Mouse (Mus musculus) MEL (cell line): ENCODE measurements around the gene Vmn2r41. TPM values are rescaled to one million over a fixed set of nuclear protein-coding genes. Genes with fewer than 3 reads are reported as not detected.
"Not testable (repeated sequence)": the region's sequence is repeated elsewhere in the genome, so short reads cannot be mapped to it uniquely, and the experiment has no call there.

ENCODE experiments used
- DNase-seq: peaks from one replicate; pipeline ENCODE4 v3.0.0; 2011; ENCODE audit warnings: low read depth, low spot score
- H3K27ac ChIP-seq: 2 replicates; pipeline ENCODE4 v1.5.1; 2012; ENCODE audit warnings: low read depth, mild to moderate bottlenecking, control low read depth, low read length, moderate library complexity; ENCODE audit not compliant: control insufficient read depth
- H3K27me3 ChIP-seq, 2 experiments: fragments of 150-350 bp in 1 of 2; sonication (generic) in 1 of 2; 2 replicates each; pipeline ENCODE4 v1.6.1; 2012; ENCODE audit warnings: low read length in 2 of 2, mild to moderate bottlenecking in 2 of 2, improper control_type of control experiment in 1 of 2, moderate library complexity in 1 of 2; ENCODE audit not compliant: insufficient read depth in 2 of 2, control insufficient read depth in 1 of 2
- H3K36me3 ChIP-seq, 2 experiments: 2 replicates each; pipeline ENCODE4 v1.6.1; 2012 to 2014; ENCODE audit warnings: low read length in 2 of 2, improper control_type of control experiment in 1 of 2, inconsistent platforms in 1 of 2, mild to moderate bottlenecking in 1 of 2; ENCODE audit not compliant: insufficient read depth in 2 of 2, control insufficient read depth in 1 of 2
- H3K4me1 ChIP-seq, 2 experiments: fragments of 150-350 bp in 1 of 2; sonication (generic) in 1 of 2; 2 replicates each; pipeline ENCODE4 v1.6.1; 2012; ENCODE audit warnings: low read length in 2 of 2, improper control_type of control experiment in 1 of 2, mild to moderate bottlenecking in 1 of 2; ENCODE audit not compliant: insufficient read depth in 2 of 2, control insufficient read depth in 1 of 2
- H3K4me3 ChIP-seq, 2 experiments: fragments of 150-350 bp in 1 of 2; sonication (generic) in 1 of 2; 2 replicates each; pipeline ENCODE4 v1.5.1; 2012; ENCODE audit warnings: low read depth in 2 of 2, low read length in 2 of 2, mild to moderate bottlenecking in 2 of 2, moderate library complexity in 2 of 2, control low read depth in 1 of 2, improper control_type of control experiment in 1 of 2; ENCODE audit not compliant: control insufficient read depth in 1 of 2, insufficient read depth in 1 of 2
- H3K79me2 ChIP-seq: 2 replicates; pipeline ENCODE4 v1.6.1; 2012; ENCODE audit warnings: mild to moderate bottlenecking, low read length, moderate library complexity; ENCODE audit not compliant: control insufficient read depth, poor library complexity, insufficient read depth
- H3K9ac ChIP-seq: 2 replicates; pipeline ENCODE4 v1.6.1; 2012; ENCODE audit warnings: low read depth, mild to moderate bottlenecking, control low read depth, low read length, moderate library complexity; ENCODE audit not compliant: control insufficient read depth, poor library complexity, severe bottlenecking
- H3K9me3 ChIP-seq: fragments of 150-350 bp; sonication (generic); replicated peaks from 2 replicates; pipeline ENCODE4 v1.6.1; 2012; ENCODE audit warnings: mild to moderate bottlenecking, low read length, improper control_type of control experiment, moderate library complexity; ENCODE audit not compliant: insufficient read depth
- ELF1 ChIP-seq: IDR thresholded peaks from 2 replicates; pipeline ENCODE4 v1.6.1; 2014; ENCODE audit warnings: low read depth, mild to moderate bottlenecking, inconsistent platforms, low read length, improper control_type of control experiment, moderate library complexity
- HCFC1 ChIP-seq: IDR thresholded peaks from 2 replicates; pipeline ENCODE4 v1.6.1; 2012; ENCODE audit warnings: low read depth, mild to moderate bottlenecking, inconsistent platforms, low read length, improper control_type of control experiment, moderate library complexity
- polyA plus RNA-seq, 2 experiments: library from polyadenylated mRNA; stranded (reverse) in 1 of 2; unstranded in 1 of 2; fragments of >175 nt in 1 of 2; fragments of >200 nt in 1 of 2; gene quantifications; 2 replicates each; pipeline versions ENCODE4 v1.2.1 to v1.2.4; 2012; ENCODE audit warnings: low replicate concordance in 2 of 2, low read depth in 1 of 2; ENCODE audit not compliant: insufficient read length in 2 of 2, insufficient read depth in 1 of 2, missing spikeins in 1 of 2
- total RNA-seq: library from RNA; depleted of rRNA; stranded (reverse); fragments of 300-350 nt; gene quantifications from 2 replicates; pipeline ENCODE4 v1.2.3, GENCODE M21; 2012; rRNA removed

Vmn2r41 gene
- total RNA-seq (not detected in 2 replicates), polyA plus RNA-seq (not detected)

DNA sequence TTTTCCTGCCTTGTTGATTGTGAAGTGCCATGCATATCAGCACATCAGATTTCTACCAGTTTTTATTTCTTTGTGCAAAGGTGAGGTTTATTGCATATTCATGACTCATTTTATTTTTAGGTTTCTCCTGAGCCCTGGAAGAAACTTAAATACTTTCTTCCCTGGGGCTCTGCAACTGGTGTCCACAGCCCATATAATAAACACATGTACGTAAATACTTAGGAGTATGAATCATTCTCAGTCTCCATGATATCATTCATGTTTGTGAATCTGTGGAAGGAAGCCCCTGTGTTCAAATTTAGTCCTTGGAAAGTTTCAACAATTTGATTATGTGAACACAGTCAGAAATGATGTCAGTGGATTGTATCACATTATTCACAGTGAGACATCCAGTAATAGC is at the start of gene Vmn2r41:
TSS of gene Vmn2r41 (minus strand) at position 101 of the 400 bp plus-strand sequence.
- H3K27ac ChIP-seq, H3K36me3 ChIP-seq, DNase-seq, H3K4me3 ChIP-seq, H3K9ac ChIP-seq, H3K79me2 ChIP-seq, H3K4me1 ChIP-seq, H3K27me3 ChIP-seq, H3K9me3 ChIP-seq: not testable (repeated sequence)

DNA sequence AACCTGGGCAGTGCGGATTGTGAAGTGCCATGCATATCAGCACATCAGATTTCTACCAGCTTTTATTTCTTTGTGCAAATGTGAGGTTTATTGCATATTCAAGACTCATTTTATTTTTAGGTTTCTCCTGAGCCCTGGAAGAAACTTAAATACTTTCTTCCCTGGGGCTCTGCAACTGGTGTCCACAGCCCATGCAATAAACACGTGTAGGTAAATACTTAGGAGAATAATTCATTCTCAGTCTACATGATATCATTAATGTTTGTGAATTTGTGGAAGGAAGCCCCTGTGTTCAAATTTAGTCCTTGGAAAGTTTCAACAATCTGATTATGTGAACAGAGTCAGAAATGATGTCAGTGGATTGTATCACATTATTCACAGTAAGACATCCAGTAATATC is 38.8 kb upstream of the Vmn2r41 start, which contains the start of gene Vmn2r42:
TSS of gene Vmn2r42 (minus strand) at position 101 of the 400 bp plus-strand sequence.
- H3K4me3 ChIP-seq, H3K27ac ChIP-seq, H3K27me3 ChIP-seq, H3K9me3 ChIP-seq, H3K9ac ChIP-seq, H3K4me1 ChIP-seq, DNase-seq, H3K36me3 ChIP-seq, H3K79me2 ChIP-seq: not testable (repeated sequence)

DNA sequence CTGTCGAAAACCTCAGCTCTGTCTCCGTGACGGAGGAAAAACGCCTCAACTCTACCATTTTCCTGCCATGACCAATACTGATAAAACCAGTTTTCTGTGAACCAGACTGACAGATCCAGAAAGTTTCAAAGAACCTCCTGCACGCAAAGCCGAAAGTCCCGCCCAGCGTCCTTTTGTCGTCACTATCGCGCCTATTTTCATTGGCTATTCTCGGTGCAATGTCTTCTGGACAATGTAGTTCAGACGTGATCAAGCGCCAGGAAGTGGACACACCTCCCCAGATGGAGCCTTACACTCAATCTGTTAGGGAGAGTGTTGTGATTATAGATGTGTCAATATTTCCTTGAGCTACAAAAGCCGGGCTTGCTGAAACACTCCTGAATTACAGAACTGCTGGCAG is 68.6 kb downstream of the Vmn2r41 start:
- not testable (repeated sequence) for H3K9me3 ChIP-seq, H3K27me3 ChIP-seq, H3K9ac ChIP-seq, H3K4me3 ChIP-seq, H3K4me1 ChIP-seq, H3K36me3 ChIP-seq, H3K27ac ChIP-seq, H3K79me2 ChIP-seq, DNase-seq
- TF ChIP-seq HCFC1 (peak; percentile 68), ELF1 (peak; percentile 34; the same call in 1 of the 2 replicates)

Other genes starting within 250 kb of the Vmn2r41 start
- not detected in 2 replicates for gene Vmn2r42, start 38.7 kb upstream of the Vmn2r41 start, total RNA-seq
- not detected for gene Vmn2r42, start 38.7 kb upstream of the Vmn2r41 start, polyA plus RNA-seq
- not detected in 2 replicates for gene Vmn2r43, start 98.9 kb upstream of the Vmn2r41 start, total RNA-seq
- gene Vmn2r43, start 98.9 kb upstream of the Vmn2r41 start, polyA plus RNA-seq = not detected
- gene Vmn2r44, start 221.7 kb upstream of the Vmn2r41 start, total RNA-seq = not detected in 2 replicates
- not detected for gene Vmn2r44, start 221.7 kb upstream of the Vmn2r41 start, polyA plus RNA-seq